Mouse (Mus musculus): ENCODE measurements around the gene D17H6S53E. TPM values are rescaled to one million over a fixed set of nuclear protein-coding genes. Genes with fewer than 3 reads are reported as not detected.
A peak's percentile ranks its signal among the peaks of the same experiment; 100 is the strongest.

D17H6S53E gene
- polyA plus RNA-seq (2014; fragmentation: Nextera tagmentation; extraction: Ambion mirVana) = 6.0 and 6.2 TPM in 2 replicates

- Histone ChIP-seq H3K4me2 (replicated peaks) (peak within 1 kb of the TSS; percentile 53), H3K4me3 (replicated peaks; ENCODE audit: low read length) (peak within 1 kb of the TSS; percentile 54), H3K9me3 (ENCODE audit: control insufficient read depth, low read length) (no peaks in the 10 kb centered on the region), H3K4me1 (replicated peaks; ENCODE audit: control insufficient read depth, insufficient read depth, low read length) (peaks cover 15% of the 10 kb centered on the region), H3K9ac (peak within 1 kb of the TSS; percentile 80), H3K36me3 (replicated peaks; ENCODE audit: control insufficient read depth, insufficient read depth) (peaks cover 39% of the 10 kb centered on the region), H3K27ac (peak within 1 kb of the TSS; percentile 71), H3K27me3 (ENCODE audit: control insufficient read depth, insufficient read depth, low read length) (no peaks in the 10 kb centered on the region)
- DNase-seq (ENCODE audit: low spot score) (peak; percentile 70), ATAC-seq (ENCODE audit: low FRiP score) (peak; percentile 48)
- under 1% methylated on average over 36 of the region's 36 CpGs for WGBS
Measured at GRCm38 (mm10) chr17:35126206-35126611, at the start of gene D17H6S53E. D17H6S53E (plus strand) TSS chr17:35126373.

GRCm38 (mm10) chr17:35076507-35077176 lies 49.5 kb upstream of the D17H6S53E start, which contains the start of gene Ly6g6e:
Ly6g6e (plus strand) TSS chr17:35076902.
- no peaks in the 10 kb centered on the region for H3K36me3 ChIP-seq (replicated peaks; ENCODE audit: control insufficient read depth, insufficient read depth)
- no peak within 1 kb of the TSS for H3K27ac ChIP-seq
- peak within 1 kb of the TSS; percentile 38 for H3K4me2 ChIP-seq (replicated peaks)
- H3K9ac ChIP-seq = no peak within 1 kb of the TSS; the same call in 1 of the 2 replicates
- 42% methylated on average over 10 of the region's 10 CpGs for WGBS
- peak within 1 kb of the TSS; percentile 6; the same call in 1 of the 2 replicates for H3K4me3 ChIP-seq (replicated peaks; ENCODE audit: low read length)
- ATAC-seq (ENCODE audit: low FRiP score) (no peak), DNase-seq (ENCODE audit: low spot score) (no peak)
- H3K27me3 ChIP-seq (ENCODE audit: control insufficient read depth, insufficient read depth, low read length) = no peaks in the 10 kb centered on the region
- 0 out of 2 replicates have a peak, but pooled peaks cover 5% of the 10 kb centered on the region for H3K4me1 ChIP-seq (replicated peaks; ENCODE audit: control insufficient read depth, insufficient read depth, low read length)
- no peaks in the 10 kb centered on the region for H3K9me3 ChIP-seq (ENCODE audit: control insufficient read depth, low read length)

GRCm38 (mm10) chr17:35077285-35077684 lies 48.9 kb upstream of the D17H6S53E start:
- ATAC-seq (ENCODE audit: low FRiP score) (no peak), DNase-seq (ENCODE audit: low spot score) (no peak)
- Histone ChIP-seq H3K9ac (no peak overlapping the region), H3K4me3 (replicated peaks; ENCODE audit: low read length) (0 out of 2 replicates have a peak overlapping the region, but pooled peaks have one; percentile 6), H3K36me3 (replicated peaks; ENCODE audit: control insufficient read depth, insufficient read depth) (no peaks in the 10 kb centered on the region), H3K4me2 (replicated peaks) (peak overlapping the region; percentile 38), H3K27ac (no peak overlapping the region), H3K4me1 (replicated peaks; ENCODE audit: control insufficient read depth, insufficient read depth, low read length) (0 out of 2 replicates have a peak, but pooled peaks cover 5% of the 10 kb centered on the region), H3K9me3 (ENCODE audit: control insufficient read depth, low read length) (no peaks in the 10 kb centered on the region), H3K27me3 (ENCODE audit: control insufficient read depth, insufficient read depth, low read length) (no peaks in the 10 kb centered on the region)
- 67% methylated on average over 2 of the region's 2 CpGs for WGBS

DNA sequence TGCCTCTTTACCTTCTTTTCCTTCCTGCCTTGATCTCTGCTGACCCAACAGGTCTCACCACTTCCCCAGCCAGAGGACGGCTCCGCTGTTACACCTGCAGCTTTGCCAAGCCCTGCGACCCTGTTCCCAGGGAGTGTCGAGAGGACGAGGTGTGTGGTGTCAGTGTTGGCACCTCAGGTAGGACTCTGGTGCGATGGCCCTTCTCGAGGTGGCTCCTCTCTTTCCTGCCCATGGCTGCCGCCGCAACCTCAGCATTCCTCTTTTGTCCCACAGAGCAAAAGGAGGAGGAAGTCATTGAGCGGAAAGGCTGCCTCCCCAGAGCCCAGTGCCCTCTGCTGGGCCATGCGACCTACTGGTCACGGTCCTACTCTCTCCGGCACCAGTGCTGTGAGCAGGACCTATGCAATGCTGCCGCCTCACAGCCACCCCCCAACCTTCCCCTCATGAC lies 48.4 kb upstream of the D17H6S53E start, which contains the start of gene Ly6g6d:
TSS of gene Ly6g6d (minus strand) at position 280 of the 448 bp plus-strand sequence.
- ATAC-seq (ENCODE audit: low FRiP score) = no peak

GRCm38 (mm10) chr17:35079778-35080177 lies 46.4 kb upstream of the D17H6S53E start:
- no peak for ATAC-seq (ENCODE audit: low FRiP score)
- DNase-seq (ENCODE audit: low spot score) = no peak
- no peak overlapping the region for H3K4me3 ChIP-seq (replicated peaks; ENCODE audit: low read length)
- WGBS = 70% methylated on average over 9 of the region's 9 CpGs
- H3K9me3 ChIP-seq (ENCODE audit: control insufficient read depth, low read length) = no peaks in the 10 kb centered on the region
- H3K4me2 ChIP-seq (replicated peaks) = no peak overlapping the region
- H3K27ac ChIP-seq = no peak overlapping the region
- H3K27me3 ChIP-seq (ENCODE audit: control insufficient read depth, insufficient read depth, low read length) = no peaks in the 10 kb centered on the region
- H3K4me1 ChIP-seq (replicated peaks; ENCODE audit: control insufficient read depth, insufficient read depth, low read length) = 0 out of 2 replicates have a peak, but pooled peaks cover 5% of the 10 kb centered on the region
- no peaks in the 10 kb centered on the region for H3K36me3 ChIP-seq (replicated peaks; ENCODE audit: control insufficient read depth, insufficient read depth)
- no peak overlapping the region for H3K9ac ChIP-seq

More for the DNA sequence above, 48.4 kb upstream of the D17H6S53E start, which contains the start of gene Ly6g6d:
- Histone ChIP-seq H3K9me3 (ENCODE audit: control insufficient read depth, low read length) (no peaks in the 10 kb centered on the region), H3K4me1 (replicated peaks; ENCODE audit: control insufficient read depth, insufficient read depth, low read length) (0 out of 2 replicates have a peak, but pooled peaks cover 5% of the 10 kb centered on the region), H3K36me3 (replicated peaks; ENCODE audit: control insufficient read depth, insufficient read depth) (no peaks in the 10 kb centered on the region), H3K9ac (no peak within 1 kb of the TSS; the same call in 1 of the 2 replicates), H3K27me3 (ENCODE audit: control insufficient read depth, insufficient read depth, low read length) (no peaks in the 10 kb centered on the region), H3K27ac (no peak within 1 kb of the TSS), H3K4me3 (replicated peaks; ENCODE audit: low read length) (peak within 1 kb of the TSS; percentile 6; the same call in 1 of the 2 replicates), H3K4me2 (replicated peaks) (peak within 1 kb of the TSS; percentile 38)
- DNase-seq (ENCODE audit: low spot score) = no peak
- WGBS = 13% methylated on average over 14 of the region's 14 CpGs

- no peak overlapping the region for H3K4me3 ChIP-seq (replicated peaks; ENCODE audit: low read length)
- H3K4me2 ChIP-seq (replicated peaks) = no peak overlapping the region
- 0 out of 2 replicates have a peak, but pooled peaks cover 5% of the 10 kb centered on the region for H3K4me1 ChIP-seq (replicated peaks; ENCODE audit: control insufficient read depth, insufficient read depth, low read length)
- no peaks in the 10 kb centered on the region for H3K9me3 ChIP-seq (ENCODE audit: control insufficient read depth, low read length)
- no peak overlapping the region for H3K27ac ChIP-seq
- H3K36me3 ChIP-seq (replicated peaks; ENCODE audit: control insufficient read depth, insufficient read depth) = no peaks in the 10 kb centered on the region
- ATAC-seq (ENCODE audit: low FRiP score) (no peak), DNase-seq (ENCODE audit: low spot score) (no peak)
- H3K27me3 ChIP-seq (ENCODE audit: control insufficient read depth, insufficient read depth, low read length) = no peaks in the 10 kb centered on the region
- WGBS = 72% methylated on average over 6 of the region's 6 CpGs
- H3K9ac ChIP-seq = no peak overlapping the region
Measured at GRCm38 (mm10) chr17:35080248-35080647, 45.9 kb upstream of the D17H6S53E start.

GRCm38 (mm10) chr17:35080710-35081109 lies 45.5 kb upstream of the D17H6S53E start:
- Histone ChIP-seq H3K27ac (no peak overlapping the region), H3K4me3 (replicated peaks; ENCODE audit: low read length) (no peak overlapping the region), H3K27me3 (ENCODE audit: control insufficient read depth, insufficient read depth, low read length) (no peaks in the 10 kb centered on the region), H3K9ac (peak overlapping the region; percentile 11; the same call in 1 of the 2 replicates), H3K4me2 (replicated peaks) (no peak overlapping the region), H3K4me1 (replicated peaks; ENCODE audit: control insufficient read depth, insufficient read depth, low read length) (0 out of 2 replicates have a peak, but pooled peaks cover 5% of the 10 kb centered on the region), H3K9me3 (ENCODE audit: control insufficient read depth, low read length) (no peaks in the 10 kb centered on the region), H3K36me3 (replicated peaks; ENCODE audit: control insufficient read depth, insufficient read depth) (no peaks in the 10 kb centered on the region)
- DNase-seq (ENCODE audit: low spot score) (no peak), ATAC-seq (ENCODE audit: low FRiP score) (no peak)
- WGBS = 66% methylated on average over 4 of the region's 4 CpGs

DNA sequence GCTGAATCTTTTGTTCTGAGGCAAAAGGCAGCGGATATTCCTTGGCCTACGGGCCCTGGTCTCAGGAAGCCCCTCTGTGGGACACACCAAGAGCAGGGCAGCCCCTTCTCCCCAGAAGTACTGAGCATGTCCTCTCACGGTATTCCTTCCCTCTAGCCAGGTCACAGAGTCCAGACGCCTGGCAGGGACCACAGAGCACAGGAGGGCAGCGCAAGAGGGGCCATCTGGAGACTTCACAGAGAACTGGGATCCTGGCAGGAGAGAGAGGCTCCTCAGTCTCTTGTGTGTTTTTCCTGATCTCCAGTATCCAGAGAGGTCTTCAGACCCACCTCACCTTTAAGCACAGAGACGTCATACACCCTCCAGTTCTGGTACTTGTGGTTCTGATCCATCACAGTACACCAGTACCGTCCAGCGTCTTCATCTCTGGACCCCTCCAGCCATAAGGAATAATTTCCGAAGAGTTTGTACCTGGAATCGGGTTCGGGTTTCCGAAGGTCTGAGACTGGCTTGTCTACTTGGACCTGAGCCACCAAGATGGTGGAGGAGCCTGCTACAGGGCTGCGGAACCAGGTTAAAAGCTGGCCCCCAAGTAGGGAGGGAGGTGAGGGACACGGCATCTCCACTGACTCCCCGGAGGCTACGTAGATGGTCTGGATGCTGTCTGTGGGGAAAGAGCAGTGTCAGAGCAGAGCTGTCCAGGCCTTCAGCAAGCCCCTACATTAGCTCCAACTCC lies 43.2 kb upstream of the D17H6S53E start:
- 86% methylated on average over 16 of the region's 16 CpGs for WGBS
- H3K4me3 ChIP-seq (replicated peaks; ENCODE audit: low read length) = no peak overlapping the region
- no peak for DNase-seq (ENCODE audit: low spot score)
- no peaks in the 10 kb centered on the region for H3K4me1 ChIP-seq (replicated peaks; ENCODE audit: control insufficient read depth, insufficient read depth, low read length)
- no peak for ATAC-seq (ENCODE audit: low FRiP score)
- H3K36me3 ChIP-seq (replicated peaks; ENCODE audit: control insufficient read depth, insufficient read depth) = no peaks in the 10 kb centered on the region
- H3K27me3 ChIP-seq (ENCODE audit: control insufficient read depth, insufficient read depth, low read length) = no peaks in the 10 kb centered on the region
- H3K9ac ChIP-seq = no peak overlapping the region
- no peaks in the 10 kb centered on the region for H3K9me3 ChIP-seq (ENCODE audit: control insufficient read depth, low read length)
- no peak overlapping the region for H3K4me2 ChIP-seq (replicated peaks)
- no peak overlapping the region for H3K27ac ChIP-seq

DNA sequence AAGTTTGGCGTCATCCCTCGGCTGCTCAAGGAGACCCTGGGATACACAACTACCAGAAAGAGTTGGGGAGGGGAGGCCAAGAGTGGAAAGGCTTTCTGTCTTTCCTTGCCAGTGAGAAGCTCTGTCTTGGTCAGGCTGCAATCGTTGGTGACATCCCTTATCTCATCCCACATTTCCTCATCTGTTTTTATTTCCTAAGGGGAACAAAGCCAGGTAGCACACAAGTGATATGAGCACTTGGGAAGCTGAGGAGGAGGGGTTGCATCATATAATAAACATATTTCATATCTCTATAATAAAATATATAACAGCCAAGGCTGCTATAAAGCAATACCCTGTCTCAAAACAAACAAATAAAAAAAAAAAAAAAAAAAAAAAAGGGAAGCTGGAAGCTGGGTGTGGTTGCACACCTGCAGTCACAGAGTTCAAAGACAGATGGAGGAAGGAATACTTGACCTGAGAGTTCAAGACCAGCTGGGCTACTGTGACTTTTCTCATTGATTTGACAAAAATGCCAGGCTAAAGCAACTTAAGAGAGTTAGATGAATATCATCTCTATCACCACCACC lies 42.2 kb upstream of the D17H6S53E start:
- Histone ChIP-seq H3K9me3 (ENCODE audit: control insufficient read depth, low read length) (no peaks in the 10 kb centered on the region), H3K9ac (no peak overlapping the region), H3K4me2 (replicated peaks) (no peak overlapping the region), H3K4me3 (replicated peaks; ENCODE audit: low read length) (no peak overlapping the region), H3K27me3 (ENCODE audit: control insufficient read depth, insufficient read depth, low read length) (no peaks in the 10 kb centered on the region), H3K27ac (no peak overlapping the region), H3K36me3 (replicated peaks; ENCODE audit: control insufficient read depth, insufficient read depth) (no peaks in the 10 kb centered on the region), H3K4me1 (replicated peaks; ENCODE audit: control insufficient read depth, insufficient read depth, low read length) (no peaks in the 10 kb centered on the region)
- ATAC-seq (ENCODE audit: low FRiP score) (no peak), DNase-seq (ENCODE audit: low spot score) (no peak)
- 77% methylated on average over 3 of the region's 3 CpGs for WGBS

Measured in hindbrain, embryonic 14.5 days (tissue).